Mouse (Mus musculus) MEL (cell line): ENCODE results near the gene Spsb1.

Experiments
- CTCF ChIP-seq, 3 experiments: IDR thresholded peaks in 2 of 3; conservative IDR thresholded peaks in 1 of 3; 2 replicates each; pipeline ENCODE4 v1.5.1; 2011 to 2012; ENCODE audit warnings: low read length in 3 of 3, low read depth in 2 of 3, mild to moderate bottlenecking in 2 of 3, improper control_type of control experiment in 1 of 3, inconsistent platforms in 1 of 3, mixed read lengths in 1 of 3, moderate library complexity in 1 of 3; ENCODE audit not compliant: control insufficient read depth in 1 of 3, insufficient read depth in 1 of 3, poor library complexity in 1 of 3, severe bottlenecking in 1 of 3
- E2F4 ChIP-seq: IDR thresholded peaks from 2 replicates; pipeline ENCODE4 v1.6.1; 2011; ENCODE audit warnings: low read depth, low read length, improper control_type of control experiment, borderline replicate concordance
- EP300 ChIP-seq, 2 experiments: IDR thresholded peaks; 2 replicates each; pipeline ENCODE4 v1.6.1; 2011; ENCODE audit warnings: improper control_type of control experiment in 2 of 2, low read length in 2 of 2, low read depth in 1 of 2, mild to moderate bottlenecking in 1 of 2
- JUND ChIP-seq: IDR thresholded peaks from 2 replicates; pipeline ENCODE4 v1.6.1; 2011; ENCODE audit warnings: low read depth, mild to moderate bottlenecking, improper control_type of control experiment, low read length
- POLR2A ChIP-seq, 2 experiments: IDR thresholded peaks; 2 replicates each; pipeline ENCODE4 v1.6.1; 2011 to 2012; ENCODE audit warnings: low read length in 2 of 2, mild to moderate bottlenecking in 2 of 2, control low read depth in 1 of 2, improper control_type of control experiment in 1 of 2, low read depth in 1 of 2, moderate library complexity in 1 of 2; ENCODE audit not compliant: control insufficient read depth in 1 of 2, insufficient read depth in 1 of 2, poor library complexity in 1 of 2
- RCOR1 ChIP-seq: IDR thresholded peaks from 2 replicates; pipeline ENCODE4 v1.6.1; 2012; ENCODE audit warnings: low read depth, mild to moderate bottlenecking, inconsistent platforms, low read length, improper control_type of control experiment
- TCF12 ChIP-seq: IDR thresholded peaks from 2 replicates; pipeline ENCODE4 v1.6.1; 2014; ENCODE audit warnings: low read depth, mild to moderate bottlenecking, inconsistent platforms, low read length, improper control_type of control experiment, moderate library complexity
- UBTF ChIP-seq: IDR thresholded peaks from 2 replicates; pipeline ENCODE4 v1.6.1; 2012; ENCODE audit warnings: low read depth, mild to moderate bottlenecking, inconsistent platforms, low read length, improper control_type of control experiment, moderate library complexity, borderline replicate concordance; ENCODE audit not compliant: insufficient read depth
- ZMIZ1 ChIP-seq: IDR thresholded peaks from 2 replicates; pipeline ENCODE4 v1.6.1; 2012; ENCODE audit warnings: low read depth, mild to moderate bottlenecking, inconsistent platforms, low read length, improper control_type of control experiment, moderate library complexity
- ZNF384 ChIP-seq: IDR thresholded peaks from 2 replicates; pipeline ENCODE4 v1.6.1; 2012; ENCODE audit warnings: low read depth, mild to moderate bottlenecking, inconsistent platforms, low read length, improper control_type of control experiment

GRCm38 (mm10) chr4:149910558-149910957 lies 44.3 kb downstream of the Spsb1 start:
- TF ChIP-seq UBTF (no peak), POLR2A (IDR thresholded peaks at IDR 0.05; ENCODE audit: control insufficient read depth in 1 of 2, insufficient read depth in 1 of 2, low read depth in 1 of 2, low read length in 2 of 2, poor library complexity in 1 of 2) (no peak), EP300 (IDR thresholded peaks at IDR 0.05; ENCODE audit: low read depth in 1 of 2, low read length in 2 of 2) (no peak), CTCF (IDR thresholded peaks at IDR 0.05 in 2 of 3, conservative IDR thresholded peaks at IDR 0.05 in 1 of 3; ENCODE audit: control insufficient read depth in 1 of 3, insufficient read depth in 1 of 3, low read depth in 2 of 3, low read length in 3 of 3, poor library complexity in 1 of 3, severe bottlenecking in 1 of 3) (no peak), RCOR1 (no peak), TCF12 (no peak), ZNF384 (no peak), E2F4 (no peak), ZMIZ1 (no peak), JUND (no peak)
